ENCODE assay signal across 27 mouse cellular contexts in genomic region chr13:45617988-45618387, GRCm38 (mm10).
DNase-seq lines count a peak whose midpoint lies in the region; ATAC-seq lines count a peak whose summit lies in the region.
"Had no signal": no experiment of that assay in that cellular context is flagged by ENCODE, and none has a peak within 500 bp of the region (broad histone marks: within the 10 kb centered on the region; RNA-seq: fewer than 3 reads in every experiment).

No protein-coding gene starts in this region.

- no peak overlapping the region for H3K9ac ChIP-seq in forebrain, embryonic 11.5 days (ENCODE audit: low read length)
- H3K9ac ChIP-seq in forebrain, embryonic 14.5 days (ENCODE audit: low read length) = no peak overlapping the region
- 0 out of 2 replicates have a peak overlapping the region, but pooled peaks have one; percentile 1 for H3K9ac ChIP-seq in heart, embryonic 11.5 days (ENCODE audit: low read depth, low read length)
- H3K9ac ChIP-seq: embryonic facial prominence, embryonic 13.5 days; embryonic facial prominence, embryonic 15.5 days; forebrain, embryonic 13.5 days had no signal

- ATAC-seq in forebrain, embryonic 11.5 days (replicated peaks; ENCODE audit: low FRiP score) = no peak
- no peak for ATAC-seq in forebrain, embryonic 14.5 days
- ATAC-seq in heart, embryonic 11.5 days (replicated peaks; ENCODE audit: insufficient number of reproducible peaks, low FRiP score, low TSS enrichment) = no peak
- ATAC-seq: activated CD4-positive, CD25-positive, alpha-beta regulatory T cell, adult 4 months; CD4-positive, CD25-positive, alpha-beta regulatory T cell, adult 4 months; forebrain, embryonic 13.5 days; forebrain, embryonic 16.5 days; Patski had no signal

- no peak overlapping the region for H3K4me2 ChIP-seq in forebrain, embryonic 11.5 days (ENCODE audit: low read depth, low read length, severe bottlenecking)
- H3K4me2 ChIP-seq in forebrain, embryonic 14.5 days (ENCODE audit: low read length) = no peak overlapping the region
- no peak overlapping the region for H3K4me2 ChIP-seq in heart, embryonic 11.5 days
- H3K4me2 ChIP-seq: embryonic facial prominence, embryonic 13.5 days; embryonic facial prominence, embryonic 15.5 days; forebrain, embryonic 13.5 days had no signal

- H3K4me1 ChIP-seq in forebrain, embryonic 11.5 days (replicated peaks; ENCODE audit: control insufficient read depth, insufficient read depth, low read length) = 0 out of 2 replicates have a peak, but pooled peaks cover 2% of the 10 kb centered on the region
- H3K4me1 ChIP-seq in forebrain, embryonic 14.5 days (ENCODE audit: control insufficient read depth, insufficient read depth, low read length) = peaks cover 8% of the 10 kb centered on the region; the same call in 1 of the 2 replicates
- H3K4me1 ChIP-seq in heart, embryonic 11.5 days (ENCODE audit: control insufficient read depth, insufficient read depth, low read length) = peaks cover 34% of the 10 kb centered on the region
- H3K4me1 ChIP-seq: embryonic facial prominence, embryonic 15.5 days had no signal

- intact Hi-C loops in heart, postnatal 25 days (cut with DNase I) = no loop called here

- H3K9me3 ChIP-seq in forebrain, embryonic 11.5 days (ENCODE audit: control insufficient read depth, low read length) = no peaks in the 10 kb centered on the region
- no peaks in the 10 kb centered on the region for H3K9me3 ChIP-seq in forebrain, embryonic 14.5 days (replicated peaks; ENCODE audit: control insufficient read depth, low read length)
- no peaks in the 10 kb centered on the region for H3K9me3 ChIP-seq in heart, embryonic 11.5 days (replicated peaks; ENCODE audit: control insufficient read depth, low read length)
- H3K9me3 ChIP-seq: embryonic facial prominence, embryonic 13.5 days; embryonic facial prominence, embryonic 15.5 days; forebrain, embryonic 10.5 days; forebrain, embryonic 13.5 days; G1E had no signal

- 87% methylated on average over 6 of the region's 6 CpGs for WGBS in forebrain, embryonic 11.5 days
- 92% methylated on average over 6 of the region's 6 CpGs for WGBS in forebrain, embryonic 14.5 days
- 70% methylated on average over 6 of the region's 6 CpGs for WGBS in heart, embryonic 11.5 days (ENCODE audit: insufficient replicate concordance)

- no peak overlapping the region for H3K27ac ChIP-seq in forebrain, embryonic 11.5 days (ENCODE audit: low read depth, low read length)
- no peak overlapping the region for H3K27ac ChIP-seq in forebrain, embryonic 14.5 days (ENCODE audit: low read depth, low read length)
- H3K27ac ChIP-seq in heart, embryonic 11.5 days (ENCODE audit: low read depth, low read length) = no peak overlapping the region
- H3K27ac ChIP-seq: embryonic facial prominence, embryonic 13.5 days; embryonic facial prominence, embryonic 15.5 days; forebrain, embryonic 10.5 days; forebrain, embryonic 13.5 days had no signal

- no peaks in the 10 kb centered on the region for H3K36me3 ChIP-seq in forebrain, embryonic 11.5 days (ENCODE audit: control insufficient read depth, insufficient read depth, low read length)
- no peaks in the 10 kb centered on the region for H3K36me3 ChIP-seq in forebrain, embryonic 14.5 days (ENCODE audit: control insufficient read depth, insufficient read depth, low read length)
- H3K36me3 ChIP-seq in heart, embryonic 11.5 days (ENCODE audit: control insufficient read depth, insufficient read depth, low read length) = no peaks in the 10 kb centered on the region
- H3K36me3 ChIP-seq: embryonic facial prominence, embryonic 13.5 days; embryonic facial prominence, embryonic 15.5 days; forebrain, embryonic 10.5 days had no signal

- peak; percentile 30 for DNase-seq in forebrain, embryonic 11.5 days (ENCODE audit: low spot score)
- DNase-seq in forebrain, embryonic 14.5 days (ENCODE audit: low spot score) = no peak
- no peak for DNase-seq in heart, postnatal 25 days (ENCODE audit: low spot score)
- peak; percentile 55 for DNase-seq in brain, adult 2 months (ENCODE audit: low read depth, low spot score)
- DNase-seq: adrenal gland, adult 8-10 months; adrenal gland, postnatal 14 days; adrenal gland, postnatal 36 days; B cell, adult 2 months; cerebellum, adult 11 months; cerebellum, adult 18-20 months; cerebellum, adult 8-10 months; cerebellum, adult 9-11 months; cerebellum, postnatal 14 days; cerebellum, postnatal 36 days; embryo, embryonic 11 days had no signal

- no peak overlapping the region for H3K4me3 ChIP-seq in forebrain, embryonic 11.5 days (ENCODE audit: low read depth, low read length)
- no peak overlapping the region for H3K4me3 ChIP-seq in forebrain, embryonic 14.5 days (ENCODE audit: low read depth, low read length)
- H3K4me3 ChIP-seq in heart, embryonic 11.5 days (ENCODE audit: low read depth, low read length) = no peak overlapping the region
- H3K4me3 ChIP-seq: embryonic facial prominence, embryonic 13.5 days; embryonic facial prominence, embryonic 15.5 days; erythroblast, embryonic 14.5 days; forebrain, embryonic 10.5 days; forebrain, embryonic 13.5 days had no signal

- no peaks in the 10 kb centered on the region for H3K27me3 ChIP-seq in forebrain, embryonic 11.5 days (ENCODE audit: control insufficient read depth, insufficient read depth, low read length)
- no peaks in the 10 kb centered on the region for H3K27me3 ChIP-seq in forebrain, embryonic 14.5 days (replicated peaks; ENCODE audit: control insufficient read depth, insufficient read depth, low read length)
- H3K27me3 ChIP-seq in heart, embryonic 11.5 days (ENCODE audit: control insufficient read depth, insufficient read depth, low read length) = no peaks in the 10 kb centered on the region
- H3K27me3 ChIP-seq: CH12.LX; embryonic facial prominence, embryonic 13.5 days; embryonic facial prominence, embryonic 15.5 days; forebrain, embryonic 13.5 days; Patski had no signal

Comparison
In these comparisons a context has a peak if more than half of its experiments do, and no peak if none do; other contexts are left out.
1. DNase-seq: peak in forebrain, embryonic 11.5 days (single experiment) and brain, adult 2 months (single experiment); none in forebrain, embryonic 14.5 days (single experiment) and heart, postnatal 25 days (single experiment).